Mouse (Mus musculus) megakaryocyte, embryonic 14.5 days (primary cell): ENCODE data around the gene Smap1.

Experiments
- FLI1 ChIP-seq: IDR thresholded peaks from 2 replicates; pipeline ENCODE4 v1.6.1; 2012; ENCODE audit warnings: low read length, inconsistent platforms, mixed read lengths
- GATA1 ChIP-seq: IDR thresholded peaks from 3 replicates; pipeline ENCODE4 v1.6.1; 2012; ENCODE audit warnings: mixed read lengths, low read length, inconsistent platforms, borderline replicate concordance

GRCm38 (mm10) chr1:23923779-23924708 lies 1.9 kb upstream of the Smap1 start:
- no peak for TF ChIP-seq GATA1
- no peak for TF ChIP-seq FLI1
